Mouse (Mus musculus) hindbrain, embryonic 10.5 days (tissue): ENCODE data around the gene Tes3-ps. TPM values are rescaled to one million over a fixed set of nuclear protein-coding genes. Genes with fewer than 3 reads are reported as not detected.

Experiments used
- DNase-seq: peaks from one replicate; pipeline ENCODE4 v3.0.0-alpha.2; 2017; ENCODE audit warnings: low spot score
- H3K27ac ChIP-seq: fragments of 300-500 bp; sonication (generic); 2 replicates; pipeline ENCODE4 v1.5.1; 2016; ENCODE audit warnings: mild to moderate bottlenecking, moderate library complexity
- H3K27me3 ChIP-seq: fragments of 300-500 bp; sonication (generic); 2 replicates; pipeline ENCODE4 v1.6.1; 2016; ENCODE audit warnings: mild to moderate bottlenecking; ENCODE audit not compliant: poor library complexity, insufficient read depth, severe bottlenecking
- H3K36me3 ChIP-seq: fragments of 300-500 bp; sonication (generic); 2 replicates; pipeline ENCODE4 v1.6.1; 2016; ENCODE audit warnings: mild to moderate bottlenecking, moderate library complexity
- H3K4me1 ChIP-seq: fragments of 300-500 bp; sonication (generic); replicated peaks from 2 replicates; pipeline ENCODE4 v1.6.1; 2016; ENCODE audit warnings: mild to moderate bottlenecking
- H3K4me3 ChIP-seq: fragments of 300-500 bp; sonication (generic); 2 replicates; pipeline ENCODE4 v1.5.1; 2016; ENCODE audit warnings: mild to moderate bottlenecking, moderate library complexity
- H3K9me3 ChIP-seq: fragments of 300-500 bp; sonication (generic); 2 replicates; pipeline ENCODE4 v1.6.1; 2016; ENCODE audit warnings: mild to moderate bottlenecking, moderate library complexity
- WGBS: fragments of 180-500 bp; shearing (Covaris S2); methylation state at CpG from one replicate; pipeline ENCODE4 v1.1.7; 2016; 5-methylcytosine and 5-hydroxymethylcytosine counted together
- polyA plus RNA-seq: library from polyadenylated mRNA; unstranded; fragments of >200 nt; fragmentation: Nextera tagmentation; extraction: Ambion mirVana; gene quantifications from 2 replicates; pipeline ENCODE4 v1.2.1, GENCODE M21; 2016

Gene Tes3-ps
- polyA plus RNA-seq, 1 experiment from 2014 or later = 1.1 TPM

DNA sequence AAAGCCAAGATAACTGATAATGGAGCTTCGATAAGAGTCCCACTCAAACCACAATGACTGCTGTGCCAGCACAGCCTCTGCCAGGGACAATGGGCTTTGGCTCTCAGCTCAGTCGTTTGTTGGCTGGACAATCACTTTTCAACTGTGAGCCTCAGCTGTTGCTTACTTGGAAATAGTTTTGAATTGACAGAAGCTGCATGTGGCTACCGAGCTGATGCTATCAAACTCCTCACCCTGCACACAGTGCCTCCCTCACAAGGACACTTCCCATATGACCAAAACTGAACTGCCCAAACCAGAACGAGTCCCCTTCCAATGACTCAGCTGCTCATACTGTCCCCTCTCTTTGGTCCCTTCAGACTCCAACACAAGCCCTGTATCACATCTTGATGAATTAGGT is 22.3 kb upstream of the Tes3-ps start:
- 86% methylated on average over 4 of the region's 4 CpGs for WGBS
- H3K27ac ChIP-seq = no peak overlapping the region
- H3K9me3 ChIP-seq = no peaks in the 10 kb centered on the region
- 0 out of 2 replicates have a peak, but pooled peaks cover 3% of the 10 kb centered on the region for H3K36me3 ChIP-seq
- H3K4me3 ChIP-seq = no peak overlapping the region
- H3K4me1 ChIP-seq = 0 out of 2 replicates have a peak, but pooled peaks cover 5% of the 10 kb centered on the region
- DNase-seq = no peak
- H3K27me3 ChIP-seq = no peaks in the 10 kb centered on the region

DNA sequence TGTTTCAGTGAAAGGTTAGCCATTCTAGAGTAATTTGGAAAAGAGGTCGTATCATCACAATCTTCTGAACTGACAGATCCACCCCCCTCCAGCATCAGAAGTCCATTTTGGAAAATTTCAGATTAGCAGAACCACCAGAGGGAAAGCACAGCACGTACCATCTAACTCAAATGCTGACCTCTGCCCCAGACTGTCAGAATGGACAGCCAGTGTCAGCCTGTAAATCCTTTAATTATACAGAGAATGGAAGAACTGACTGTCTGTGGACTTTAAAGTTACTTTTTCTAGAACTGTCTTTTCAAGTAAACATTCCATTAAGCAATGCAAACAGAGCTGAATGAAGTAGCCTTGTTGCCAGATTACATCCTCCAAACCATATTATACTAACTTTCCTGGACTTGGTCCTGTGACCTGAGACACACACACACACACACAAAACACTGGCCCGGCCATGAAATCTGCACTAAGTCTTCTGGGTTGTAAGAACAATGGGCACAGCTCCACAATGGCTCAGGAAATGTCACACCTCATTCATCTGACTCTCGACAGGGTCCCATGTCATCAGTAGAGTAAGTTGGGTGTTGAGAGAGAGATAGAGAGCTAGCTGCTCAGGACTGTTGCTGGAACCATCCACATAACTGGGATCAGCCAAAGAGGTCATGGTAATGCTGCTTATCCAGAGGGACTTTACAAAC is 21.0 kb upstream of the Tes3-ps start:
- Histone ChIP-seq H3K27ac (no peak overlapping the region), H3K27me3 (no peaks in the 10 kb centered on the region), H3K4me1 (0 out of 2 replicates have a peak, but pooled peaks cover 5% of the 10 kb centered on the region), H3K36me3 (0 out of 2 replicates have a peak, but pooled peaks cover 3% of the 10 kb centered on the region), H3K4me3 (no peak overlapping the region), H3K9me3 (no peaks in the 10 kb centered on the region)
- 63% methylated on average over 4 of the region's 4 CpGs for WGBS
- no peak for DNase-seq

DNA sequence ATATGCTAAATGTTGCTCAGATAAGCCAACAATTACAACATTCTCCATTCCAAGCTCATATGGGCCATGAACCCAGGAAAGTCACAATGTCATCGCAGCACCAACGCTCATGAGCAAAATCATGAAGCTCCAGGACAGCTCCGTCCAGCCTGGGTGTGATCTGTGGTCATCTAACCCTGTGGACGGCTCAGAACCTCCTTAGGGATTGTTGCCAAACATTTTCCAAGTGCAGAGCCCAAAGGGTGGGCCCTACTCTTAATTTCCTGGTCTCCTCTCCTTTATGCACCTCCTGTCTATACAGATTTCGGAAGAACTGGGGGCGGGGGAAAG is 20.5 kb upstream of the Tes3-ps start:
- H3K36me3 ChIP-seq = 0 out of 2 replicates have a peak, but pooled peaks cover 3% of the 10 kb centered on the region
- H3K27ac ChIP-seq = no peak overlapping the region
- H3K9me3 ChIP-seq = no peaks in the 10 kb centered on the region
- H3K4me3 ChIP-seq = no peak overlapping the region
- no peak for DNase-seq
- H3K27me3 ChIP-seq = no peaks in the 10 kb centered on the region
- 94% methylated on average over 6 of the region's 6 CpGs for WGBS
- H3K4me1 ChIP-seq = 0 out of 2 replicates have a peak, but pooled peaks cover 2% of the 10 kb centered on the region

DNA sequence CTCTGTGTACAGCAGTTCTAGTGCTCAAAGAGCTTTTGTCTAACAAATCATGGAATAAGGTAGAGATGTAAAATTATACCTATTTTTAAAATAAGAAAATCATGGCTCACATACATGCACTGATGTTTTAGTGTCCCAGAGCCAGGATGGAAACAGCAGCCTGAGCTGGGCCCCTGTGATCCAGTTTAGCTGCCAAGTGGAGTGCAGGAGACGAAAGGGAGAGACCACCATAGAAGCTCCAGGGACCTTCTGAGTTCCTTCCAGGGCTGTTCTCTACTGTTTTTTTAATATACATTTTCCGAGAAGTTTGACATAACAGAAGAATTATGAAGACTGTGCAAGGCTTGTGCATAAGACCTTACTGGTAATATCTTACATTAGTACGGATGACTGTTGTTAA is 15.2 kb upstream of the Tes3-ps start:
- Histone ChIP-seq H3K4me3 (no peak overlapping the region), H3K36me3 (no peaks in the 10 kb centered on the region), H3K9me3 (no peaks in the 10 kb centered on the region), H3K4me1 (0 out of 2 replicates have a peak, but pooled peaks cover 4% of the 10 kb centered on the region), H3K27me3 (no peaks in the 10 kb centered on the region), H3K27ac (no peak overlapping the region)
- DNase-seq = no peak
- WGBS = 91% methylated on average over 3 of the region's 3 CpGs

DNA sequence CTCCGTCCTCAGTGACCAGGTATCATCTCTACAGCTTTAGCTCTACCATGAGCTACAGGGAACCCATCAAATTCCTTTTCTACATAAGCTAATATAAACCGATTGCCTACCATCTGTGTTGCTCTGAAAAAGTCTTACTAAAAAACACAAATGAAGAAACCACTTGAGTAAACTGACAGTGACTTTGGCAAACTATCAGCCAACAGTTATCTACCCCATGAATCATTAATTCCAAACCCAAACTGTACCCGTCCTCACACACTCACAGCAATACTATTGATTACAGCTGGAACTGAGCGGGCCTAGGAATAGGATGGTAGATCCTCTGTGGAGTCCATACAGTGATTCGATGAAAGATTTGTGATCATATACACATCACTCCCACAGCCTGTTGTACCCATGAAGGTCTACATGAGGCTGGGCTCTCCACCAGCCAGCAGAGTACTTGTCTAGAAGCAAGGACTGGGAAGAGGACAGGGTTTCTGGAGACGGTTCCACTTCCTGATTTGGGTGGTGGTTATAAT is 14.2 kb upstream of the Tes3-ps start:
- Histone ChIP-seq H3K4me3 (no peak overlapping the region), H3K4me1 (0 out of 2 replicates have a peak, but pooled peaks cover 4% of the 10 kb centered on the region), H3K27ac (no peak overlapping the region), H3K36me3 (no peaks in the 10 kb centered on the region), H3K27me3 (no peaks in the 10 kb centered on the region), H3K9me3 (no peaks in the 10 kb centered on the region)
- DNase-seq = no peak
- 92% methylated on average over 6 of the region's 6 CpGs for WGBS

DNA sequence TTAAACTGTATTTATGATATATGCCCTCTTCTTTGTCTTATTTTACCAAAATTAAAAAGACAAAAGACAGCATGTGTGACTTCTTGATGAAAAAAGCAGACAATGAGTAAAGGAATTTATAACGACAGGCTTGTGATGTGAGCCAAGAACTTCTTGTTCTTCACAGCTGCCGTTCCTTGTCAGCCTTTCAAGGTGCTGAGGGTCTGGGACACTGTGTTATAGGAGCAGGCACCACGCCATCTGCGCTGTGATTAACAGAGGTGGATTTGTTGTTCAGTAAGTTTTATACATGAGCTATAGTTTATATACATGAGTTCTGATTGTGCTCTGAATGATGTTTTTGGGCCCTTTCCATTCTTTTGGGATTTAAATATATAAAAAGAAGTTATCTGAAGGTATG is 13.7 kb upstream of the Tes3-ps start:
- WGBS = 88% methylated on average over 4 of the region's 4 CpGs
- H3K27ac ChIP-seq = no peak overlapping the region
- H3K27me3 ChIP-seq = no peaks in the 10 kb centered on the region
- H3K36me3 ChIP-seq = no peaks in the 10 kb centered on the region
- DNase-seq = no peak
- H3K4me1 ChIP-seq = 0 out of 2 replicates have a peak, but pooled peaks cover 4% of the 10 kb centered on the region
- H3K9me3 ChIP-seq = no peaks in the 10 kb centered on the region
- no peak overlapping the region for H3K4me3 ChIP-seq

DNA sequence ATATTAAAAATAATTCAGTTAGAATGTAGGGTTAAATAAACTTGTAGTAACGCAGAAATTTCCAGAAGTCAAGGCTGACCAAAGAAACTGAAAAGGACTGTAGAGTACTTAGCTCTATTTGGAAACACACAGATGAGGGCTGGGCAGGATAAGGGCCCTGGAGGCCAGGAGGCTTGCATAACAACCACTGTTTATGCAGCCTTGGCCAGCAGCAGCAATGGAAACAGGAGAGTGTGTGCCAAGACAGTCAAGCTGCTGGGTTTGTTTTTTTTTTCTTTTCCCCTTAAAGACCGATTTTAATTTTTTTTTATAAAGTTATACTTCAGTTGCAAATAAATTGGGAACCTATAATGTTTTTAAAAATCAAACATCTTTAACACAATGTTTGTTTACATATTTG is 13.1 kb upstream of the Tes3-ps start:
- no peak for DNase-seq
- H3K36me3 ChIP-seq = no peaks in the 10 kb centered on the region
- H3K27ac ChIP-seq = no peak overlapping the region
- H3K27me3 ChIP-seq = no peaks in the 10 kb centered on the region
- H3K4me1 ChIP-seq = 0 out of 2 replicates have a peak, but pooled peaks cover 4% of the 10 kb centered on the region
- H3K9me3 ChIP-seq = no peaks in the 10 kb centered on the region
- 83% methylated on average over 2 of the region's 2 CpGs for WGBS
- H3K4me3 ChIP-seq = no peak overlapping the region

DNA sequence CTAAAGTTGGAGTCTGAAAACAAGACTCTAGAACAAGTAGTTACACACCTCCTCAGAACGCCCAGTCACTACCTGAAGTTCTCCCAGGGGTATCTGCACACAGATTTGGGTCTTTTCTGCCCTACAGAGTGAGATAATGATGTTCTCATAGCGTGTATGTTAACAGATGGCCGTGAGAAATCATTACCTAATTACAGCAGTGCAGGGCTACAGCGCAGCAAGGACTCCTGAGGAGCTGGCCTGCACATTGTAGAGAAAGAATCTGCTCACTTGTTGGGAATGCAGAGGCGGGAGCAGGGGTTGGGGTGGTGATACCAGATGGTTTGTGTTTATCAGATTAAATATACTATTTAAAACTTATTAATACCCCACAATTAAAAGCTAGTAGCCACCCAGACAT is 12.6 kb upstream of the Tes3-ps start:
- Histone ChIP-seq H3K9me3 (no peaks in the 10 kb centered on the region), H3K4me1 (0 out of 2 replicates have a peak, but pooled peaks cover 4% of the 10 kb centered on the region), H3K4me3 (no peak overlapping the region), H3K27me3 (no peaks in the 10 kb centered on the region), H3K36me3 (no peaks in the 10 kb centered on the region), H3K27ac (no peak overlapping the region)
- WGBS = 74% methylated on average over 5 of the region's 5 CpGs
- no peak for DNase-seq

DNA sequence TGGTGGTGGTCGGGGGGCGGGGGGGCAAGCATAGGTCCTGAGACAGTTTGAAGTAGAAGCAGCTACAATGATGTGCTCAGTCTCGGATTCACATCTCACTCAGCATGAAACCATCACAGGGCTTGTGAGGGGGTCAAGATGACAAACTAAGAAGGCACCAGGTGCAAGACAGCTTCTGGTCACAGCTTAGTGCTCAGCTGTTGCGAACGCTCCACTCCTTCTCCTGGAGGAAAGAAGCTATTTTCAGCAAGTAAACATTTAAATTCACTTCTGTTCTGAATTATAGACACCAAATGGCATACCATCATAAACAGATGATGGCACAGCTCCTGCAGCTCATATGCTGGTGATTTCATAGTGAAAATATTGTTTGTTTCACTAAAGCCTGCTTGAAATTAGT is 7.7 kb upstream of the Tes3-ps start:
- 87% methylated on average over 5 of the region's 5 CpGs for WGBS
- DNase-seq = no peak
- H3K4me3 ChIP-seq = no peak overlapping the region
- H3K4me1 ChIP-seq = 0 out of 2 replicates have a peak, but pooled peaks cover 4% of the 10 kb centered on the region
- H3K27ac ChIP-seq = no peak overlapping the region
- H3K27me3 ChIP-seq = no peaks in the 10 kb centered on the region
- H3K36me3 ChIP-seq = no peaks in the 10 kb centered on the region
- no peaks in the 10 kb centered on the region for H3K9me3 ChIP-seq

DNA sequence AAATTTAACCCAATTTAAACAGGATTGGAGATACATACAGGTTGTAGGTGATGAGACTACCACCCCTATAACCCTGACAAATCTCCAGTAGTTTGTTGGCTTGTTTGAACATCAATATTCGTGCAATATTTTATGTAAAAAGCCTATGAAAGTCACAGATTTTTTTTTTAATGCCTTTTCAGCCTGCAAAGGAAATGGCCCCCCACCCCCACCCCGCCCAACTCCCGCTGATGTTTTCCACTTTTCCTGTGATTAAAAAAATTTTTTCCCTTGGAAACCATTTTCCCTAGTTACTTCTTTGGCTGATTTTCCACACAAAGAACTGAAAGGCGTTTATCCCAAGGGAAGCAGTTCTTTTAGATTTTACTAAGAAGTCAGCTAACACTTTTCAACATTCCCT is 11.4 kb downstream of the Tes3-ps start, which contains the start of gene Ecm2:
Ecm2 (plus strand) TSS at position 301 of the 400 bp plus-strand sequence.
- Histone ChIP-seq H3K27me3 (no peaks in the 10 kb centered on the region), H3K9me3 (no peaks in the 10 kb centered on the region), H3K36me3 (no peaks in the 10 kb centered on the region), H3K27ac (no peak within 1 kb of the TSS), H3K4me1 (no peaks in the 10 kb centered on the region), H3K4me3 (no peak within 1 kb of the TSS)
- DNase-seq = no peak
- WGBS = 54% methylated on average over 4 of the region's 4 CpGs

DNA sequence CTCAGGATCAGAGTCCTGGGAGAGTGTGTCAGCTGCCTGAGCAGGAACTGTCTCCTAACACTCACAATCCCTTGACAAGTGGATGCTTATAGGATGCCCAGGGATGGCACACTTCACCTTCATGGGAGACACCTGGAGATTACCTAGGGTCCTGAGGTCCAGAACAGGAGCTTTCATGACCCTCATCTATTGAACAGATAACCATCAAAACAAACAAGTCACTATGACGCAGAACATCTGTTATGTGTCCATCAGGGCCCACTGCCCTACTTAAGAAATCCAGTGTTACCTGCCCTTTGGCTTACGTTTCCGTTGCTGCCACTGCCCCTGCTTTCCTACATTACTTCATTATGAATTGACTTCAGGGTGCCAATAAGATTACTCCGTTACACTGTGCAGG is 12.7 kb downstream of the Tes3-ps start:
- Histone ChIP-seq H3K4me3 (no peak overlapping the region), H3K4me1 (no peaks in the 10 kb centered on the region), H3K36me3 (no peaks in the 10 kb centered on the region), H3K9me3 (no peaks in the 10 kb centered on the region), H3K27me3 (no peaks in the 10 kb centered on the region), H3K27ac (no peak overlapping the region)
- no peak for DNase-seq
- 88% methylated on average over 4 of the region's 4 CpGs for WGBS

DNA sequence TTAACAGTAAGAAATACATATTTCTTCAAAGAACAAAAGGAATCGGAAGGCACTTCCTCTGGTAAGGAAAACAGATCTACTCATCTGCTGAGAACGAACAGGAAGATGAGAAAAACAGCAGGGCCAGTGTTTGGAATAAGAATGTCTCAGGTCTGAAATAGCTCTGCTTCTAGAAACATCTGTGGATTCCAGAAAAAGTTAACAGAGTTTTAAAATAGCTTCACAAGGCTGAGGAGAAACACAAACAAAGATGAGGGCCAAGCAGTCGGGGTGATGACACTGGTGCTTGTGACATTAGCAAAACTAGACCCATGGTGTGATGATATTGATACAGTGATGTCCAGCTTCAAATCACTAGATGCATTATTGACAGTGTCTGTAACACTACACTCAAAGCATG is 14.1 kb downstream of the Tes3-ps start:
- H3K36me3 ChIP-seq = no peaks in the 10 kb centered on the region
- H3K4me1 ChIP-seq = no peaks in the 10 kb centered on the region
- WGBS = 79% methylated on average over 3 of the region's 3 CpGs
- no peaks in the 10 kb centered on the region for H3K9me3 ChIP-seq
- no peak overlapping the region for H3K4me3 ChIP-seq
- H3K27ac ChIP-seq = no peak overlapping the region
- no peaks in the 10 kb centered on the region for H3K27me3 ChIP-seq
- no peak for DNase-seq

DNA sequence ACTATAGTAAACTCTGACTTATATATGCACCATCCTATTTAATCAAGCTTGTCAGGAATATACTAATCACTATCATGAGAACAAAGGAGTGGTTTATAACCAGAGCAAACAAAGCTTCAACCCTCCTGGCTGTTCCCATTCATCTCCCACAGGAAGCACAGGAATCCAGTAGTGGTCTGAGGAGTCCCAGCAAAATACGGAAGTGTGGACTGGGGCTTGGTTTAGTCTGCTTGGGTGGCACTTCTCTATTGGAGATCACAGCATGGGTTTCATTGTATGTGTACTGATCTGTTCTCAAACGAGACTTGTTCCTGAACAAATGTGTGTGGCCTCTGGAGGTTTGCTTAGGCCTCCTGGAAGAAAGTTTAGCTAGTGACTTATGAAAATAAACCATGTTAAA is 25.6 kb downstream of the Tes3-ps start:
- Histone ChIP-seq H3K4me1 (no peaks in the 10 kb centered on the region), H3K27me3 (no peaks in the 10 kb centered on the region), H3K9me3 (no peaks in the 10 kb centered on the region), H3K36me3 (no peaks in the 10 kb centered on the region), H3K27ac (no peak overlapping the region), H3K4me3 (no peak overlapping the region)
- WGBS = 44% methylated on average over 2 of the region's 2 CpGs
- DNase-seq = no peak
